Mouse (Mus musculus): ENCODE measurements around the gene Fads6.

- no peak for TF ChIP-seq CTCF (IDR thresholded peaks at IDR 0.05; ENCODE audit: extremely low read depth, insufficient read length, insufficient replicate concordance, low read depth, low read length)
- TF ChIP-seq POLR2A (IDR thresholded peaks at IDR 0.05; ENCODE audit: low read depth, low read length), result no peak
These were observed 63.8 kb downstream of the Fads6 start for GRCm38 (mm10) chr11:115233526-115234290.

Data from small intestine, adult 2 months (tissue).